Mouse (Mus musculus): ENCODE measurements around the gene Ddx17. TPM values are rescaled to one million over a fixed set of nuclear protein-coding genes. Genes with fewer than 3 reads are reported as not detected.

Ddx17 gene
- polyA plus RNA-seq, 1 experiment, result 148 TPM

- peaks cover 5% of the 10 kb centered on the region; the same call in 1 of the 2 replicates for H3K27me3 ChIP-seq (replicated peaks; ENCODE audit: control insufficient read depth, insufficient read depth, low read length)
- TF ChIP-seq CTCF (conservative IDR thresholded peaks at IDR 0.05; ENCODE audit: insufficient read depth, insufficient read length, low read depth, low read length), result no peak
- TF ChIP-seq POLR2A (IDR thresholded peaks at IDR 0.05; ENCODE audit: low read depth, low read length), result no peak
- no peak overlapping the region for H3K27ac ChIP-seq (ENCODE audit: insufficient read depth, low read depth, low read length)
- H3K4me1 ChIP-seq (ENCODE audit: control insufficient read depth, insufficient read depth, low read length), result peaks cover 2% of the 10 kb centered on the region; the same call in 1 of the 2 replicates
- DNase-seq, result no peak
- no peaks in the 10 kb centered on the region for H3K36me3 ChIP-seq (ENCODE audit: control insufficient read depth, insufficient read depth, low read length)
- 65% methylated on average over 5 of the region's 5 CpGs for WGBS
- no peak overlapping the region for H3K4me3 ChIP-seq (ENCODE audit: insufficient read depth, low read depth, low read length)
Measured at GRCm38 (mm10) chr15:79503438-79503837, 43.1 kb downstream of the Ddx17 start.

- H3K27me3 ChIP-seq (replicated peaks; ENCODE audit: control insufficient read depth, insufficient read depth, low read length), result peaks cover 5% of the 10 kb centered on the region; the same call in 1 of the 2 replicates
- H3K36me3 ChIP-seq (ENCODE audit: control insufficient read depth, insufficient read depth, low read length), result no peaks in the 10 kb centered on the region
- no peak overlapping the region for H3K4me3 ChIP-seq (ENCODE audit: insufficient read depth, low read depth, low read length)
- peaks cover 2% of the 10 kb centered on the region; the same call in 1 of the 2 replicates for H3K4me1 ChIP-seq (ENCODE audit: control insufficient read depth, insufficient read depth, low read length)
- no peak overlapping the region for H3K27ac ChIP-seq (ENCODE audit: insufficient read depth, low read depth, low read length)
- WGBS, result 27% methylated on average over 18 of the region's 18 CpGs
- TF ChIP-seq CTCF (conservative IDR thresholded peaks at IDR 0.05; ENCODE audit: insufficient read depth, insufficient read length, low read depth, low read length) (no peak), POLR2A (IDR thresholded peaks at IDR 0.05; ENCODE audit: low read depth, low read length) (no peak)
- DNase-seq, result no peak
Measured at GRCm38 (mm10) chr15:79502891-79503341, 43.6 kb downstream of the Ddx17 start.

GRCm38 (mm10) chr15:79500110-79500509 lies 46.4 kb downstream of the Ddx17 start:
- WGBS, result 78% methylated on average over 17 of the region's 17 CpGs
- TF ChIP-seq POLR2A (IDR thresholded peaks at IDR 0.05; ENCODE audit: low read depth, low read length) (no peak), CTCF (conservative IDR thresholded peaks at IDR 0.05; ENCODE audit: insufficient read depth, insufficient read length, low read depth, low read length) (no peak)
- H3K27ac ChIP-seq (ENCODE audit: insufficient read depth, low read depth, low read length), result no peak overlapping the region
- DNase-seq, result no peak
- 0 out of 2 replicates have a peak, but pooled peaks cover 2% of the 10 kb centered on the region for H3K4me1 ChIP-seq (ENCODE audit: control insufficient read depth, insufficient read depth, low read length)
- H3K4me3 ChIP-seq (ENCODE audit: insufficient read depth, low read depth, low read length), result no peak overlapping the region
- H3K36me3 ChIP-seq (ENCODE audit: control insufficient read depth, insufficient read depth, low read length), result no peaks in the 10 kb centered on the region
- H3K27me3 ChIP-seq (replicated peaks; ENCODE audit: control insufficient read depth, insufficient read depth, low read length), result 0 out of 2 replicates have a peak, but pooled peaks cover under 1% of the 10 kb centered on the region

- Histone ChIP-seq H3K36me3 (ENCODE audit: control insufficient read depth, insufficient read depth, low read length) (no peaks in the 10 kb centered on the region), H3K27me3 (replicated peaks; ENCODE audit: control insufficient read depth, insufficient read depth, low read length) (no peaks in the 10 kb centered on the region), H3K4me1 (ENCODE audit: control insufficient read depth, insufficient read depth, low read length) (no peaks in the 10 kb centered on the region), H3K27ac (ENCODE audit: insufficient read depth, low read depth, low read length) (no peak overlapping the region), H3K4me3 (ENCODE audit: insufficient read depth, low read depth, low read length) (no peak overlapping the region)
- TF ChIP-seq POLR2A (IDR thresholded peaks at IDR 0.05; ENCODE audit: low read depth, low read length) (no peak), CTCF (conservative IDR thresholded peaks at IDR 0.05; ENCODE audit: insufficient read depth, insufficient read length, low read depth, low read length) (no peak)
- DNase-seq, result no peak
- WGBS, result 30% methylated on average over 18 of the region's 18 CpGs
Measured at GRCm38 (mm10) chr15:79493527-79493926, 53.0 kb downstream of the Ddx17 start.

- Histone ChIP-seq H3K36me3 (ENCODE audit: control insufficient read depth, insufficient read depth, low read length) (no peaks in the 10 kb centered on the region), H3K27me3 (replicated peaks; ENCODE audit: control insufficient read depth, insufficient read depth, low read length) (no peaks in the 10 kb centered on the region), H3K27ac (ENCODE audit: insufficient read depth, low read depth, low read length) (no peak overlapping the region), H3K4me1 (ENCODE audit: control insufficient read depth, insufficient read depth, low read length) (no peaks in the 10 kb centered on the region), H3K4me3 (ENCODE audit: insufficient read depth, low read depth, low read length) (no peak overlapping the region)
- TF ChIP-seq CTCF (conservative IDR thresholded peaks at IDR 0.05; ENCODE audit: insufficient read depth, insufficient read length, low read depth, low read length) (no peak), POLR2A (IDR thresholded peaks at IDR 0.05; ENCODE audit: low read depth, low read length) (no peak)
- WGBS, result 72% methylated on average over 11 of the region's 11 CpGs
- no peak for DNase-seq
Measured at GRCm38 (mm10) chr15:79489463-79489862, 57.1 kb downstream of the Ddx17 start.

- DNase-seq, result no peak
- Histone ChIP-seq H3K36me3 (ENCODE audit: control insufficient read depth, insufficient read depth, low read length) (no peaks in the 10 kb centered on the region), H3K27me3 (replicated peaks; ENCODE audit: control insufficient read depth, insufficient read depth, low read length) (no peaks in the 10 kb centered on the region), H3K4me3 (ENCODE audit: insufficient read depth, low read depth, low read length) (no peak overlapping the region), H3K4me1 (ENCODE audit: control insufficient read depth, insufficient read depth, low read length) (no peaks in the 10 kb centered on the region), H3K27ac (ENCODE audit: insufficient read depth, low read depth, low read length) (no peak overlapping the region)
- TF ChIP-seq POLR2A (IDR thresholded peaks at IDR 0.05; ENCODE audit: low read depth, low read length), result no peak
- WGBS, result 17% methylated on average over 15 of the region's 15 CpGs
Measured at GRCm38 (mm10) chr15:79481181-79481688, 65.3 kb downstream of the Ddx17 start.

Other genes with a start within 250 kb of the Ddx17 start
- 24.6 and 28.7 TPM in 2 replicates for gene Pla2g6, start 218.4 kb downstream of the Ddx17 start, polyA plus RNA-seq (2012; rRNA removed)
- 1.2 and 1.3 TPM in 2 replicates for gene Maff, start 200.1 kb downstream of the Ddx17 start, polyA plus RNA-seq (2012; rRNA removed)
- 69.0 and 81.0 TPM in 2 replicates for gene Tmem184b, start 143.2 kb downstream of the Ddx17 start, polyA plus RNA-seq (2012; rRNA removed)
- gene Csnk1e, start 91.2 kb downstream of the Ddx17 start, polyA plus RNA-seq (2012; rRNA removed), result 31.5 and 34.9 TPM in 2 replicates
- gene Kcnj4, start 41.5 kb downstream of the Ddx17 start, polyA plus RNA-seq (2012; rRNA removed), result 0.05 and 0.08 TPM in 2 replicates
- 5.9 and 7.8 TPM in 2 replicates for gene Kdelr3, start 30.3 kb downstream of the Ddx17 start, polyA plus RNA-seq (2012; rRNA removed)
- 0.12 TPM in 1 of 2 replicates, not detected in the other for gene Dmc1, start 58.4 kb upstream of the Ddx17 start, polyA plus RNA-seq (2012; rRNA removed)
- gene Fam227a, start 112.2 kb upstream of the Ddx17 start, polyA plus RNA-seq (2012; rRNA removed), result 1.3 and 1.5 TPM in 2 replicates
- 12.0 and 15.1 TPM in 2 replicates for gene Cby1, start 112.5 kb upstream of the Ddx17 start, polyA plus RNA-seq (2012; rRNA removed)
- gene Tomm22, start 124.1 kb upstream of the Ddx17 start, polyA plus RNA-seq (2012; rRNA removed), result 38.2 and 52.5 TPM in 2 replicates
- 19.5 and 19.9 TPM in 2 replicates for gene Josd1, start 141.2 kb upstream of the Ddx17 start, polyA plus RNA-seq (2012; rRNA removed)
- 29.9 and 35.3 TPM in 2 replicates for gene Gtpbp1, start 144.1 kb upstream of the Ddx17 start, polyA plus RNA-seq (2012; rRNA removed)
- gene Sun2, start 195.8 kb upstream of the Ddx17 start, polyA plus RNA-seq (2012; rRNA removed), result 31.5 and 31.9 TPM in 2 replicates
- gene Dnal4, start 231.1 kb upstream of the Ddx17 start, polyA plus RNA-seq (2012; rRNA removed), result 54.3 and 57.8 TPM in 2 replicates